Mouse (Mus musculus) adrenal gland, postnatal 10 days (tissue): ENCODE measurements at regions not wholly inside any gene's neighbourhood (a gene's known extent, or its start where the extent isn't known, plus 50 kb on each side); places are given as distances from the start of the nearest gene placed in this dataset.

ENCODE experiments used
- DNase-seq: peaks from one replicate; pipeline ENCODE4 v3.0.0; 2021; ENCODE audit warnings: mixed read lengths

DNA sequence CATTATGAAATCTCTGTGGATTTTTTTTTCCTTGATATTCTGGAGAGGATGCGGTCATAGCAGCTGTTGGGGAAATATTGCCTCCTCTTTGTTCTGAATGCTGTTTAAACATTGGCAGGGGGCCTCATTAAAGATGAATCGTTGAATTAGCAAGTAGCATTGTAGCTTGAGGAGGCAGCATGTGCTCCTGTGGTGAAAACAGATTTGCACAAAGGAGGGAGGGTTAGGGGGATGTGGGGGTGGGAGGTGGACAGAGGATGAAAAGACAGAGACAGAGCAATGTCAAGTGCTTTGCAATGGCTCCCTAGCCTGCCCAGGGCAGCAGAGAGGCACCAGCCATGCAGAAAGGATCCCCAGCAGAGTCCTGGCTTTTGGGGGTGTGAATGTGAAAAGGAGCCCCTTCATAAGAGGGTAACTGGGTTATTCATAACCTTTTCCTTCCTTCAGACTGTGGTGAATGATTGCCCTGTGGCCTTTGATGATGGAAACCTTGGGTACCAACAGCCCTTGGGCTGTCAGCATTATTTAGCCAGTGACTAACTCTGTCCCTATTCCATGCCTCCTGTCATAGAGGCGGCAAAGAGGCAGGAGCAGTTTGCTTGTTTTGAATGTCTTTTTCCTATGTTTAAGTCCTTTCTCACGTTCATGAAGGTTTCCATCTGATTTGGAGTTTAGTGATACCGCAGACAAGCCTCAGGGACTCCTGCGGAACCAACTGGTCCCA, 1541.6 kb upstream of the Gulo start:
- peak; percentile 20 for DNase-seq

GRCm38 (mm10) chr14:67548750-67549149, 1539.7 kb upstream of the Gulo start:
- no peak for DNase-seq

- no peak for DNase-seq
These were observed 1536.0 kb upstream of the Gulo start for GRCm38 (mm10) chr14:67545036-67545435.

DNA sequence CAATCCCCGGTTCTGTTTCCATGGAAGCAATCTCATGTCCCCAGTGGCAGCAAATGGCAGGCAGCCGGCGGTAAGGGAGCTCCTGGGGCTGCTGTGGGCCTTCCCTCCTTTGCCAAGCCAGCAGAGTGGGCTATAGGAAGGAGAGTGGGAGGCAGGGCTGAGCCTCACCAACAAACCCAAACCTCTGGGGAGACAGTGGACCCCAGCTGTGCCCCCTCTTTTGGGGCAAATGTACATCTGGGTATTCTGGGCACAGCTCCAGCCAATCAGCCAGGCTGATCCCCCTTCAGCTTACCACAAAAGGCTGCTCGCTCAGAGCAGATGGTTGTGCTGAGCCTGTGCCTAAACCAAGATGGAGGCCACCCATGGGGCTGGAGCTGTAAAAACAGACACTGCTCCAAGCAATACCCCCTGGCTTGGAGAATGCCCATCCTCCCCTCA, 1532.3 kb upstream of the Gulo start:
- DNase-seq = peak; percentile 62

GRCm38 (mm10) chr14:67538696-67539095, 1529.7 kb upstream of the Gulo start:
- DNase-seq = no peak

DNA sequence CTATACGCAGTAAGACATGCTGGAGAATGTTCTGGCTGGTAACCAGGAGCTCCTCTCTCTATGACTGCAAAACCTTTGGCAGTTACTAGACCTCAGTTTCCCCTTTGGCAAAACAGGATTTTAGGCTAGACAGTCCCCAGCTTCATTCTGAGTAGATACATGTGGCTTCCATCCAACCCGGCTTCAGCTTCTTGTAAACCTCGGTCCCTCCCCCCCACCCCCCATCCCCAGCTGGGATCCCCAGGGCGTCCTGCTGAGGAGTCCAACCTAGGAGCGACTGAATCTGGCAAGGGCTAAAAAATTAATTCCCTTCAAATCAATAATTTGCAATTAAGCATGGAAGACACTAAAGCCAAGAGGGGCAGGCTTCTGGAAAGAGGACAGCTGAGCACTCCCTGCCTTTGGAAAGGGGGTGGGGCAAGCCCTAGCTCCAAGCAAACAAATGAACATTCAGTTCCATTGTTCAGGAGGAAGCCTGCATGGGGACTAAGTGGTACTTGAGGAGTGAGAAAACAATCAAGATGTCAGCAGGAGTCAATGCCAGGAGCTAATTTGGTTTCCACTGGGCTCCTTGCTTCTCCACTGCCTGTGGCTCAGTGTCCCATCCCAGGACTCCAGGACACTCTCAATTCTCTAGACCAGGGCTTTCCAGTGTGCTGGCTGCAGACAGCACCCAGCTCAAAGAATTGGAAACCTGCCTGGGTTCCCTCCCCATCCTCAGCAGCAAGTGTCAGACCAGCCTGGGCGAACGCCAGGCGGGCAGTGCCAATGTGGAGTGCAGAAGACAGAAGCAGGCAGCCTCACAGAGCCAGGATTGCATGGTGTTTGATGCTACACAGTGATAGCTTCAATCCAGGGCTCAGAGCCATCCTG, 1528.0 kb upstream of the Gulo start:
- peak; percentile 41 for DNase-seq

DNA sequence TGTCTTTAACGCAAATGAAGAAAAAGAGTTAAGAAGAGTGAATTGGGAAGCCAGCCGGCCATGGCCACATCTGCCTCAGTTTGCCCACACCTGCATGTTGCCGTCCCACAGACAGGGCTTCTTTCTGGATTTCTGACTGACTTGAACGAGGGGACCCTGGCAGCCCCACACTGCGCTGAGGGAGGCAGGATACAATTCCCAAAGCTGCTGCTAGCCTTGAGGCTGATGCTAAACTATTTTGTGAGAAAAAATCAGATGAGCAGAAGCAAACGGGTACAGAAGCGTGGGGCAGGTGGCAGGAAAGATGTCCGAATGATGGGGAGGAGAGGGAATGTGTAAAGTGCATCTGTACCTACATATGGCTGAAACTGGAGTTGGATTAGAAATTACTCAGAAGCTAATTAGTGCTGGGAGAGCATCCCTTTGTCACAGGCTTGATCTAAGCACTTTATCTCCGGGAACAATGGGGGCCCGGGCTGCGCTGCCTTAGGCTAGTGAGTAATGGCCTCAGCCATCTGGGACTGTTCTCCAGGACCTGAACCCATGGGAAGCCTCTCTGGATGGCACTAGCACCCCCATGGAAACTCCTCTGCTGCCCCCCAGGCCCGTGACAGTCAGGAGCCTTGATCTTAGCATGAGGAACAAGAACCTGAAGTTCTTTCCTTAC, 1497.9 kb upstream of the Gulo start:
- DNase-seq = no peak

GRCm38 (mm10) chr14:67492086-67492485, 1483.1 kb upstream of the Gulo start:
- no peak for DNase-seq

DNA sequence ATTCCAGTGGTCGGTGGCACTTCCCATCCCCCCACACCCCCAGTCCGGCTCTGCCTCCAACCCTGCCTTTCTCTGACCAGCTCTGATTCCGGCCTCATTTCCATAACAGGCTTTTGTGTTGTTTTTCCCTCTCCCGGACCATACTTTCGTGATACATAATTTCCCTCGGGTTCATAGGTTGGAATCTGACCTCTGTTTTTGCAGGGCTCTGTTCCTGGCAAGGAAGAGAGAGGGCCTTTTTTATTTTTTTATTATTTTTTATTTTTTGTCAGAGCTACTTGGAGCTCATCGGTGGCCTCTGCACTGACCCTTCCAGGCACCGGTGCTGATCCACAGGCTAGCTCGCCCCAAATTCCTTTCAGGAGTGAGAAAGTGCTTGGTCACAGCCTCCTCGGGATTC, 1477.7 kb upstream of the Gulo start:
- DNase-seq = no peak

DNA sequence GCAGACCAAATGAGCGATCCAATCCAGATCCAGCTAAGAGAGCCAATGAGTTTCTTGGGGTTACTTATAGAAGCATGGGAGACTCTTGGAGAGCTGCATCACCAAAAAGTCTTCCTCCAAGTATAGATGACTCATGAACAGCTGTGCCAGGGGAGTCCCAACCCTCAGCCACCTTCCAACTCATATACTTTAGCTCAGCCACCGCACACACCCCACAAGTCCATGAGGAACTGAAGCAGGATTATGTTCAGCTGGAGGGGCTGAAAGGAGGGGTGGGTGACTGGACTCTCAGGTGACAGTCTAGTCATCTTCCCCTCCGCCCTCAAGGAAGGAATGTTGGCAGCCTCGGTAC, 1476.4 kb upstream of the Gulo start:
- no peak for DNase-seq

DNA sequence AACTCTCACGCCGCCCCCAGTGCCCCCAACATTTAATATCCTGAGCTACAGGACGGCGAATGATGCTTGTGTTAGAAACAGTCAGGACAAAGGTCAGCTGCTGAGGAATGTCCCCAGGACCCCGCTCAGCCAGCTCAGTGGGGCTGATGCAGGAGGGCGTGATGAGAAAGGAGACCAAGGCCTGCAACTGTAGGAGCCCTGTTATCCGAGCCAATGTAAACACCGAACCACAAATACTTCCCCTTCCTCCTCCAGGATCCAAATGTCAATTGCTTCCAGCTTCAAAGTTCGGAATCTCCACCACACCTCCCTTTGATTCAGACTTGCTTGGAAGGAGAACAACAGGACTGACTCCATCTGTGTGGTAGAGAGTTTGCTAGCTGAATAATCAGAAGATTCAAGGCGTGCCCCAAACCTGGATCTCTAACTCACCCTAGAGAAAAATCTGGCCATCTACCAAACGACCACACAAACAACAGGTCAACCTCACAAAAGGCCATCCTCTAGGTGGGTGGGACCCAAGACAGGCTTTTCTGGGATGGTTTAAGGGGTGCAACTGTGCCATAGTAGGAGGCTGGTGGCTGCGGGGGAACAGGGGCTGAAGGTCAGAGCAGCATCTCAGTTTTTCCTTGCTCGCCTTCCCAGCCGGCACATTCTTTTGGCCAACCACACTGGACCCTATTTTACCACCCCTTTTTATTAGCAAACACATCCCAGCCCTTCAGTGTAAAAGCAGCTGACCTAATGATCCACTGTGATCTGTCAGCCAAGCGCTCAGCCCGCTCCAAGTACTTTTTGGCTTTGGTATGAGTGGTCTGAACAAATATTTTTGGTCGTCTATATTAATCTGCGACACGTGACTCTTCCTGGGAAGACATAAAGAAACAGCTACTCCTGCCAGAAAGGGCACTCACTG, 1475.8 kb upstream of the Gulo start:
- DNase-seq = no peak
